Mouse (Mus musculus) midbrain, embryonic 12.5 days (tissue): ENCODE results near the gene Borcs7. TPM values are rescaled to one million over a fixed set of nuclear protein-coding genes. Genes with fewer than 3 reads are reported as not detected.
A peak's percentile ranks its signal among the peaks of the same experiment; 100 is the strongest.

ENCODE experiments used
- ATAC-seq: fragments of 200-750 bp; cut with Nextera tagmentation; 2 replicates; pipeline ENCODE4 v1.8.0; 2017; ENCODE audit warnings: low read depth, moderate TSS enrichment, moderate library complexity; ENCODE audit not compliant: low FRiP score
- H3K27ac ChIP-seq: fragments of 300-500 bp; sonication (generic); replicated peaks from 2 replicates; pipeline ENCODE4 v1.5.1; 2016; ENCODE audit warnings: mild to moderate bottlenecking
- H3K27me3 ChIP-seq: fragments of 300-500 bp; sonication (generic); 2 replicates; pipeline ENCODE4 v1.6.1; 2016; ENCODE audit warnings: mild to moderate bottlenecking
- H3K36me3 ChIP-seq: fragments of 300-500 bp; sonication (generic); 2 replicates; pipeline ENCODE4 v1.6.1; 2016
- H3K4me1 ChIP-seq: fragments of 300-500 bp; sonication (generic); 2 replicates; pipeline ENCODE4 v1.6.1; 2016
- H3K4me2 ChIP-seq: fragments of 300-500 bp; sonication (generic); replicated peaks from 2 replicates; pipeline ENCODE4 v1.6.1; 2016; ENCODE audit warnings: mild to moderate bottlenecking, moderate library complexity
- H3K4me3 ChIP-seq: fragments of 300-500 bp; sonication (generic); 2 replicates; pipeline ENCODE4 v1.5.1; 2016; ENCODE audit warnings: mild to moderate bottlenecking
- H3K9ac ChIP-seq: fragments of 300-500 bp; sonication (generic); replicated peaks from 2 replicates; pipeline ENCODE4 v1.6.1; 2016; ENCODE audit warnings: mild to moderate bottlenecking, moderate library complexity
- H3K9me3 ChIP-seq: fragments of 300-500 bp; sonication (generic); 2 replicates; pipeline ENCODE4 v1.6.1; 2016; ENCODE audit warnings: mild to moderate bottlenecking
- WGBS: fragments of 180-500 bp; shearing (Covaris S2); methylation state at CpG from one replicate; pipeline ENCODE4 v1.1.7; 2016; 5-methylcytosine and 5-hydroxymethylcytosine counted together
- polyA plus RNA-seq: library from polyadenylated mRNA; unstranded; fragments of >200 nt; fragmentation: Nextera tagmentation; extraction: Ambion mirVana; gene quantifications from 2 replicates; pipeline ENCODE4 v1.2.1, GENCODE M21; 2016

Gene Borcs7
- polyA plus RNA-seq = 17.2 and 17.3 TPM in 2 replicates

GRCm38 (mm10) chr19:46689460-46690372 is at the start of gene Borcs7:
TSS of gene Borcs7 (plus strand) at chr19:46689906.
- Histone ChIP-seq H3K4me3 (peak within 1 kb of the TSS; percentile 66), H3K27ac (peak within 1 kb of the TSS; percentile 73), H3K9ac (peak within 1 kb of the TSS; percentile 74), H3K4me1 (peaks cover 7% of the 10 kb centered on the region), H3K4me2 (peak within 1 kb of the TSS; percentile 52), H3K36me3 (peaks cover 5% of the 10 kb centered on the region), H3K9me3 (no peaks in the 10 kb centered on the region), H3K27me3 (no peaks in the 10 kb centered on the region)
- 2% methylated on average over 44 of the region's 44 CpGs for WGBS
- ATAC-seq = peak; percentile 95

GRCm38 (mm10) chr19:46640780-46641179 is 48.9 kb upstream of the Borcs7 start:
- WGBS = 95% methylated on average over 8 of the region's 8 CpGs
- no peak overlapping the region for H3K27ac ChIP-seq

GRCm38 (mm10) chr19:46641420-46642085 is 48.2 kb upstream of the Borcs7 start:
- peak overlapping the region; percentile 64 for H3K27ac ChIP-seq
- WGBS = 72% methylated on average over 19 of the region's 19 CpGs
- no peak overlapping the region for H3K4me2 ChIP-seq
- H3K4me1 ChIP-seq = peaks cover 40% of the 10 kb centered on the region
- H3K36me3 ChIP-seq = peaks cover 16% of the 10 kb centered on the region; the same call in 1 of the 2 replicates
- H3K4me3 ChIP-seq = no peak overlapping the region
- ATAC-seq = no peak
- H3K9me3 ChIP-seq = no peaks in the 10 kb centered on the region
- peak overlapping the region; percentile 39; the same call in 1 of the 2 replicates for H3K9ac ChIP-seq
- H3K27me3 ChIP-seq = no peaks in the 10 kb centered on the region

More at GRCm38 (mm10) chr19:46640780-46641179, 48.9 kb upstream of the Borcs7 start:
- Histone ChIP-seq H3K9ac (no peak overlapping the region), H3K27me3 (no peaks in the 10 kb centered on the region), H3K4me3 (no peak overlapping the region), H3K36me3 (peaks cover 16% of the 10 kb centered on the region; the same call in 1 of the 2 replicates), H3K4me2 (no peak overlapping the region), H3K9me3 (no peaks in the 10 kb centered on the region), H3K4me1 (peaks cover 44% of the 10 kb centered on the region)
- no peak for ATAC-seq

GRCm38 (mm10) chr19:46642136-46642753 is 47.5 kb upstream of the Borcs7 start:
- Histone ChIP-seq H3K9me3 (no peaks in the 10 kb centered on the region), H3K4me2 (no peak overlapping the region), H3K36me3 (peaks cover 15% of the 10 kb centered on the region; the same call in 1 of the 2 replicates), H3K27ac (peak overlapping the region; percentile 64), H3K9ac (no peak overlapping the region), H3K4me3 (no peak overlapping the region), H3K4me1 (peaks cover 38% of the 10 kb centered on the region), H3K27me3 (no peaks in the 10 kb centered on the region)
- ATAC-seq = no peak
- 74% methylated on average over 22 of the region's 22 CpGs for WGBS

- Histone ChIP-seq H3K27ac (no peak overlapping the region), H3K9ac (no peak overlapping the region)
- 87% methylated on average over 5 of the region's 5 CpGs for WGBS
Measured at GRCm38 (mm10) chr19:46643236-46643635, 46.5 kb upstream of the Borcs7 start.

GRCm38 (mm10) chr19:46644343-46644792 is 45.3 kb upstream of the Borcs7 start:
- no peaks in the 10 kb centered on the region for H3K9me3 ChIP-seq
- H3K27ac ChIP-seq = peak overlapping the region; percentile 25
- WGBS = 69% methylated on average over 10 of the region's 10 CpGs
- H3K4me2 ChIP-seq = no peak overlapping the region
- H3K4me3 ChIP-seq = no peak overlapping the region
- no peak for ATAC-seq
- H3K9ac ChIP-seq = no peak overlapping the region; the same call in 1 of the 2 replicates
- peaks cover 4% of the 10 kb centered on the region; the same call in 1 of the 2 replicates for H3K36me3 ChIP-seq
- H3K4me1 ChIP-seq = peaks cover 38% of the 10 kb centered on the region
- no peaks in the 10 kb centered on the region for H3K27me3 ChIP-seq

More at GRCm38 (mm10) chr19:46643236-46643635, 46.5 kb upstream of the Borcs7 start:
- Histone ChIP-seq H3K4me2 (no peak overlapping the region), H3K9me3 (no peaks in the 10 kb centered on the region), H3K36me3 (peaks cover 8% of the 10 kb centered on the region; the same call in 1 of the 2 replicates), H3K27me3 (no peaks in the 10 kb centered on the region), H3K4me1 (peaks cover 38% of the 10 kb centered on the region), H3K4me3 (no peak overlapping the region)
- no peak for ATAC-seq

GRCm38 (mm10) chr19:46644793-46645602 is 44.7 kb upstream of the Borcs7 start:
- Histone ChIP-seq H3K36me3 (peaks cover 4% of the 10 kb centered on the region; the same call in 1 of the 2 replicates), H3K27ac (peak overlapping the region; percentile 25), H3K4me3 (no peak overlapping the region), H3K4me1 (peaks cover 38% of the 10 kb centered on the region), H3K4me2 (no peak overlapping the region), H3K9me3 (no peaks in the 10 kb centered on the region), H3K27me3 (no peaks in the 10 kb centered on the region), H3K9ac (no peak overlapping the region; the same call in 1 of the 2 replicates)
- 34% methylated on average over 12 of the region's 12 CpGs for WGBS
- no peak for ATAC-seq

- H3K27me3 ChIP-seq = no peaks in the 10 kb centered on the region
- H3K27ac ChIP-seq = no peak overlapping the region
- no peak overlapping the region for H3K4me3 ChIP-seq
- H3K9ac ChIP-seq = no peak overlapping the region
- no peaks in the 10 kb centered on the region for H3K9me3 ChIP-seq
- WGBS = 87% methylated on average over 12 of the region's 12 CpGs
- ATAC-seq = no peak
- H3K4me1 ChIP-seq = peaks cover 35% of the 10 kb centered on the region
- H3K36me3 ChIP-seq = no peaks in the 10 kb centered on the region; the same call in 1 of the 2 replicates
- no peak overlapping the region for H3K4me2 ChIP-seq
Measured at GRCm38 (mm10) chr19:46646041-46646481, 43.6 kb upstream of the Borcs7 start.

GRCm38 (mm10) chr19:46647254-46647653 is 42.5 kb upstream of the Borcs7 start:
- Histone ChIP-seq H3K36me3 (peaks cover 2% of the 10 kb centered on the region), H3K27ac (no peak overlapping the region), H3K4me3 (no peak overlapping the region), H3K9ac (no peak overlapping the region), H3K27me3 (no peaks in the 10 kb centered on the region), H3K9me3 (no peaks in the 10 kb centered on the region), H3K4me1 (peaks cover 23% of the 10 kb centered on the region), H3K4me2 (no peak overlapping the region)
- ATAC-seq = no peak
- WGBS = 74% methylated on average over 3 of the region's 3 CpGs

GRCm38 (mm10) chr19:46647850-46648249 is 41.9 kb upstream of the Borcs7 start:
- no peak overlapping the region for H3K9ac ChIP-seq
- H3K4me3 ChIP-seq = no peak overlapping the region
- no peak overlapping the region for H3K4me2 ChIP-seq
- no peak for ATAC-seq
- H3K9me3 ChIP-seq = no peaks in the 10 kb centered on the region
- H3K27me3 ChIP-seq = no peaks in the 10 kb centered on the region
- H3K27ac ChIP-seq = no peak overlapping the region
- WGBS = 83% methylated on average over 8 of the region's 8 CpGs
- H3K36me3 ChIP-seq = peaks cover 7% of the 10 kb centered on the region
- H3K4me1 ChIP-seq = peaks cover 20% of the 10 kb centered on the region

GRCm38 (mm10) chr19:46648565-46648964 is 41.1 kb upstream of the Borcs7 start:
- ATAC-seq = no peak
- Histone ChIP-seq H3K4me2 (no peak overlapping the region), H3K27me3 (no peaks in the 10 kb centered on the region), H3K9me3 (no peaks in the 10 kb centered on the region), H3K9ac (no peak overlapping the region), H3K27ac (no peak overlapping the region), H3K36me3 (peaks cover 14% of the 10 kb centered on the region), H3K4me3 (no peak overlapping the region), H3K4me1 (peaks cover 20% of the 10 kb centered on the region)
- 96% methylated on average over 14 of the region's 14 CpGs for WGBS
